Mouse (Mus musculus) forebrain, embryonic 16.5 days (tissue): Measurements from ENCODE around the gene Flnc. TPM values are rescaled to one million over a fixed set of nuclear protein-coding genes. Genes with fewer than 3 reads are reported as not detected.
A peak's percentile ranks its signal among the peaks of the same experiment; 100 is the strongest.

Experiments used
- ATAC-seq: fragments of 200-750 bp; cut with Nextera tagmentation; 2 replicates; pipeline ENCODE4 v1.8.0; 2017; ENCODE audit warnings: mild to moderate bottlenecking, moderate library complexity
- H3K27ac ChIP-seq: fragments of 300-500 bp; sonication (generic); 2 replicates; pipeline ENCODE4 v1.5.1; 2014; ENCODE audit warnings: low read length, control low read depth
- H3K27me3 ChIP-seq: fragments of 300-500 bp; sonication (generic); replicated peaks from 2 replicates; pipeline ENCODE4 v1.6.1; 2014; ENCODE audit warnings: low read length; ENCODE audit not compliant: control insufficient read depth, insufficient read depth
- H3K36me3 ChIP-seq: fragments of 300-500 bp; sonication (generic); 2 replicates; pipeline ENCODE4 v1.6.1; 2014; ENCODE audit not compliant: control insufficient read depth, insufficient read depth
- H3K4me1 ChIP-seq: fragments of 300-500 bp; sonication (generic); replicated peaks from 2 replicates; pipeline ENCODE4 v1.6.1; 2014; ENCODE audit warnings: low read length; ENCODE audit not compliant: control insufficient read depth, insufficient read depth
- H3K4me2 ChIP-seq: fragments of 300-500 bp; sonication (generic); 2 replicates; pipeline ENCODE4 v1.6.1; 2014; ENCODE audit warnings: mild to moderate bottlenecking, low read length, control low read depth
- H3K4me3 ChIP-seq: fragments of 300-500 bp; sonication (generic); replicated peaks from 2 replicates; pipeline ENCODE4 v1.5.1; 2014; ENCODE audit warnings: mild to moderate bottlenecking, low read length, control low read depth
- H3K9ac ChIP-seq: fragments of 300-500 bp; sonication (generic); replicated peaks from 2 replicates; pipeline ENCODE4 v1.6.1; 2014; ENCODE audit warnings: low read depth, low read length, control low read depth
- H3K9me3 ChIP-seq: fragments of 300-500 bp; sonication (generic); 2 replicates; pipeline ENCODE4 v1.6.1; 2016; ENCODE audit warnings: low read length; ENCODE audit not compliant: control insufficient read depth
- WGBS: fragments of 180-500 bp; shearing (Covaris S2); extraction: QIAGEN DNeasy Blood & Tissue Kit; methylation state at CpG from one replicate; pipeline ENCODE4 v1.1.7; 2014; 5-methylcytosine and 5-hydroxymethylcytosine counted together
- polyA plus RNA-seq: library from polyadenylated mRNA; unstranded; fragments of >200 nt; fragmentation: Nextera tagmentation; extraction: Ambion mirVana; gene quantifications from 2 replicates; pipeline ENCODE4 v1.2.1, GENCODE M21; 2015

Gene Flnc
- polyA plus RNA-seq, 1 experiment from 2014 or later: 2.0 TPM

- Histone ChIP-seq H3K9me3 (no peaks in the 10 kb centered on the region), H3K9ac (peak within 1 kb of the TSS; percentile 75), H3K4me3 (peak within 1 kb of the TSS; percentile 78), H3K4me1 (peaks cover 11% of the 10 kb centered on the region), H3K27me3 (no peaks in the 10 kb centered on the region), H3K36me3 (peaks cover 12% of the 10 kb centered on the region; the same call in 1 of the 2 replicates), H3K4me2 (peak within 1 kb of the TSS; percentile 79), H3K27ac (peak within 1 kb of the TSS; percentile 30)
- WGBS: under 1% methylated on average over 39 of the region's 39 CpGs
- peak; percentile 98 for ATAC-seq
These were observed 34.7 kb downstream of the Flnc start, which contains the start of gene Atp6v1f for GRCm38 (mm10) chr6:29467583-29468354. TSS of gene Atp6v1f (plus strand) at chr6:29467718.

- WGBS: 88% methylated on average over 3 of the region's 3 CpGs
- Histone ChIP-seq H3K9ac (no peak overlapping the region), H3K27me3 (no peaks in the 10 kb centered on the region), H3K36me3 (peaks cover 12% of the 10 kb centered on the region; the same call in 1 of the 2 replicates), H3K9me3 (no peaks in the 10 kb centered on the region), H3K4me2 (peak overlapping the region; percentile 79), H3K4me1 (peaks cover 14% of the 10 kb centered on the region), H3K4me3 (peak overlapping the region; percentile 78; the same call in 1 of the 2 replicates), H3K27ac (no peak overlapping the region)
- ATAC-seq: no peak
These were observed 35.8 kb downstream of the Flnc start for GRCm38 (mm10) chr6:29468851-29469250.

GRCm38 (mm10) chr6:29471137-29471536, 38.1 kb downstream of the Flnc start, which contains the start of gene Atp6v1fnb:
TSS of gene Atp6v1fnb (plus strand) at chr6:29471437.
- WGBS: 91% methylated on average over 4 of the region's 4 CpGs
- H3K4me1 ChIP-seq: peaks cover 19% of the 10 kb centered on the region
- H3K9ac ChIP-seq: no peak within 1 kb of the TSS
- H3K9me3 ChIP-seq: no peaks in the 10 kb centered on the region
- H3K27ac ChIP-seq: no peak within 1 kb of the TSS
- no peak for ATAC-seq
- H3K4me3 ChIP-seq: no peak within 1 kb of the TSS
- peaks cover 12% of the 10 kb centered on the region; the same call in 1 of the 2 replicates for H3K36me3 ChIP-seq
- no peaks in the 10 kb centered on the region for H3K27me3 ChIP-seq
- H3K4me2 ChIP-seq: no peak within 1 kb of the TSS

- H3K36me3 ChIP-seq: peaks cover 12% of the 10 kb centered on the region; the same call in 1 of the 2 replicates
- H3K27me3 ChIP-seq: no peaks in the 10 kb centered on the region
- ATAC-seq: peak; percentile 96
- WGBS: 2% methylated on average over 33 of the region's 33 CpGs
- peak overlapping the region; percentile 49 for H3K4me3 ChIP-seq
- H3K4me1 ChIP-seq: peaks cover 10% of the 10 kb centered on the region
- H3K9ac ChIP-seq: peak overlapping the region; percentile 71
- no peak overlapping the region for H3K27ac ChIP-seq
- peak overlapping the region; percentile 66 for H3K4me2 ChIP-seq
- no peaks in the 10 kb centered on the region for H3K9me3 ChIP-seq
These were observed 41.1 kb downstream of the Flnc start for GRCm38 (mm10) chr6:29473941-29474691.

- ATAC-seq: no peak
- H3K4me2 ChIP-seq: no peak overlapping the region
These were observed 41.7 kb downstream of the Flnc start for GRCm38 (mm10) chr6:29474736-29475135.

GRCm38 (mm10) chr6:29482691-29483090, 49.6 kb downstream of the Flnc start:
- H3K36me3 ChIP-seq: no peaks in the 10 kb centered on the region
- H3K4me2 ChIP-seq: no peak overlapping the region
- no peaks in the 10 kb centered on the region for H3K27me3 ChIP-seq
- no peak overlapping the region for H3K27ac ChIP-seq
- ATAC-seq: no peak
- H3K4me3 ChIP-seq: no peak overlapping the region
- H3K9ac ChIP-seq: no peak overlapping the region
- 96% methylated on average over 13 of the region's 13 CpGs for WGBS
- peaks cover 4% of the 10 kb centered on the region; the same call in 1 of the 2 replicates for H3K4me1 ChIP-seq
- no peaks in the 10 kb centered on the region for H3K9me3 ChIP-seq

More at GRCm38 (mm10) chr6:29474736-29475135, 41.7 kb downstream of the Flnc start:
- 42% methylated on average over 2 of the region's 2 CpGs for WGBS
- Histone ChIP-seq H3K9ac (no peak overlapping the region), H3K27me3 (no peaks in the 10 kb centered on the region), H3K4me1 (peaks cover 8% of the 10 kb centered on the region; the same call in 1 of the 2 replicates), H3K36me3 (peaks cover 12% of the 10 kb centered on the region; the same call in 1 of the 2 replicates), H3K4me3 (no peak overlapping the region), H3K27ac (no peak overlapping the region), H3K9me3 (no peaks in the 10 kb centered on the region)

GRCm38 (mm10) chr6:29484716-29485559, 51.9 kb downstream of the Flnc start:
- Histone ChIP-seq H3K4me3 (peak overlapping the region; percentile 26), H3K9me3 (no peaks in the 10 kb centered on the region), H3K36me3 (no peaks in the 10 kb centered on the region), H3K4me2 (peak overlapping the region; percentile 57), H3K27ac (no peak overlapping the region), H3K9ac (peak overlapping the region; percentile 37; the same call in 1 of the 2 replicates), H3K27me3 (no peaks in the 10 kb centered on the region), H3K4me1 (peaks cover 4% of the 10 kb centered on the region; the same call in 1 of the 2 replicates)
- ATAC-seq: peak; percentile 66
- 5% methylated on average over 26 of the region's 26 CpGs for WGBS

GRCm38 (mm10) chr6:29485951-29486350, 52.9 kb downstream of the Flnc start:
- WGBS: 49% methylated on average over 2 of the region's 2 CpGs
- Histone ChIP-seq H3K4me1 (peaks cover 4% of the 10 kb centered on the region; the same call in 1 of the 2 replicates), H3K9ac (no peak overlapping the region), H3K27ac (no peak overlapping the region), H3K4me3 (no peak overlapping the region), H3K9me3 (no peaks in the 10 kb centered on the region), H3K27me3 (no peaks in the 10 kb centered on the region), H3K36me3 (no peaks in the 10 kb centered on the region), H3K4me2 (no peak overlapping the region)
- no peak for ATAC-seq
